Comparison of ENCODE assay signal across 8 mouse cellular contexts in the genomic region with DNA sequence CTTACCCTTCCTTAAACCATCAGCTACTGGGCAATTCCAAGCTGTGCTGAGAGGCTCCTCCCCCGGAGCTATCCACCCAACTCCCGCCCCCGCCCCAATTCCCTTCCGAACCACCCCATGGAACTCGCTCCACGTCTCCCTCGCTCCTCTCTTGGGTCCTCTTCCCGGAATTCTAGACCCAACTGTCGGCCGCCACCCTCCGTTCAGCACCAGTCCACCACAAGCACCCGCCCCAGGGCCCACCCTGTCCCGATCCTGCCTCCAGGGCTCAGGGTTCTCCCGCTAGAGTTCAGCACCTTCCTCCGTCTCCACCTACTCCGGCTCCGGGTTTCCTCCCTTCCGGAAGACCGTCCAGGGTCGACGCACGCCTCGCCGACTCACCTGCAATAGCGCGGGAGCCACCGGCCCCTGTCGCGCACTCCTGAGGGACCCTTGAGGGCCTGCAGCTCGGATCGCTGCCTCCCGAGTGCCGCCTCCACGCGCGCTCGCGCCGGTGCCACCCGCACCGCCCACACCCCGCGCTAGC. TPM values are rescaled to one million over a fixed set of nuclear protein-coding genes. Genes with fewer than 3 reads are reported as not detected.
A peak's percentile ranks its signal among the peaks of the same experiment; 100 is the strongest.
DNase-seq lines count a peak whose midpoint lies in the region; ATAC-seq and TF ChIP-seq lines count a peak whose summit lies in the region.

No protein-coding gene starts in this region.

- peak overlapping the region; percentile 68 for H3K4me3 ChIP-seq in forebrain, embryonic 12.5 days (replicated peaks)
- peak overlapping the region; percentile 79 for H3K4me3 ChIP-seq in liver, embryonic 11.5 days (ENCODE audit: low read depth, low read length)
- peak overlapping the region; percentile 77 for H3K4me3 ChIP-seq in small intestine, adult 2 months (ENCODE audit: low read depth, low read length)

- peak overlapping the region; percentile 85 for H3K4me2 ChIP-seq in forebrain, embryonic 12.5 days
- peak overlapping the region; percentile 96 for H3K4me2 ChIP-seq in liver, embryonic 11.5 days

- H3K27ac ChIP-seq in forebrain, embryonic 12.5 days: peak overlapping the region; percentile 73
- peak overlapping the region; percentile 74 for H3K27ac ChIP-seq in liver, embryonic 11.5 days (ENCODE audit: low read depth, low read length)
- no peak overlapping the region for H3K27ac ChIP-seq in small intestine, adult 2 months (ENCODE audit: insufficient read depth, low read depth, low read length)

- H3K4me1 ChIP-seq in forebrain, embryonic 12.5 days: peaks cover 63% of the 10 kb centered on the region
- H3K4me1 ChIP-seq in liver, embryonic 11.5 days (replicated peaks; ENCODE audit: control insufficient read depth, insufficient read depth, low read length): peaks cover 35% of the 10 kb centered on the region
- peaks cover 29% of the 10 kb centered on the region for H3K4me1 ChIP-seq in small intestine, adult 2 months (ENCODE audit: control insufficient read depth, insufficient read depth, insufficient read length, low read length)

- TF ChIP-seq POLR2A in small intestine, adult 2 months (IDR thresholded peaks at IDR 0.05; ENCODE audit: low read depth, low read length): no peak

- peaks cover 25% of the 10 kb centered on the region for H3K27me3 ChIP-seq in forebrain, embryonic 12.5 days
- 0 out of 2 replicates have a peak, but pooled peaks cover 4% of the 10 kb centered on the region for H3K27me3 ChIP-seq in liver, embryonic 11.5 days (replicated peaks; ENCODE audit: control insufficient read depth, insufficient read depth, low read length)
- H3K27me3 ChIP-seq in small intestine, adult 2 months (ENCODE audit: control insufficient read depth, insufficient read depth, low read length): no peaks in the 10 kb centered on the region

- peak; percentile 65 to 70 for DNase-seq in kidney, adult 8-10 months
- DNase-seq in kidney, adult 18-20 months: no peak
- peak; percentile 62 for DNase-seq in NIH3T3 (ENCODE audit: low read depth)
- DNase-seq in liver, embryonic 11.5 days (ENCODE audit: low spot score): no peak
- DNase-seq in layer of hippocampus, adult 18-20 months (ENCODE audit: low spot score in 2 of 2): no peak
- no peak for DNase-seq in right cerebral cortex, postnatal 25 days

- TF ChIP-seq CTCF in small intestine, adult 2 months (IDR thresholded peaks at IDR 0.05; ENCODE audit: extremely low read depth, insufficient read length, insufficient replicate concordance, low read depth, low read length): no peak

- peak overlapping the region; percentile 65 for H3K9ac ChIP-seq in forebrain, embryonic 12.5 days
- H3K9ac ChIP-seq in liver, embryonic 11.5 days (ENCODE audit: low read depth, low read length): peak overlapping the region; percentile 70

- WGBS in forebrain, embryonic 12.5 days: under 1% methylated on average over 41 of the region's 43 CpGs
- 2% methylated on average over 41 of the region's 43 CpGs for WGBS in liver, embryonic 11.5 days
- 1% methylated on average over 43 of the region's 43 CpGs for WGBS in small intestine, adult 2 months

- H3K9me3 ChIP-seq in forebrain, embryonic 12.5 days: no peaks in the 10 kb centered on the region
- H3K9me3 ChIP-seq in liver, embryonic 11.5 days (ENCODE audit: control insufficient read depth, low read length): no peaks in the 10 kb centered on the region

- ATAC-seq in forebrain, embryonic 12.5 days (ENCODE audit: low FRiP score): peak; percentile 68
- ATAC-seq in liver, embryonic 11.5 days (replicated peaks; ENCODE audit: low FRiP score): peak; percentile 51

- H3K36me3 ChIP-seq in forebrain, embryonic 12.5 days (replicated peaks): no peaks in the 10 kb centered on the region
- no peaks in the 10 kb centered on the region for H3K36me3 ChIP-seq in liver, embryonic 11.5 days (ENCODE audit: control insufficient read depth, insufficient read depth, low read length)
- H3K36me3 ChIP-seq in small intestine, adult 2 months (ENCODE audit: control insufficient read depth, insufficient read depth, low read length): no peaks in the 10 kb centered on the region

RNA-seq across cellular contexts. Expression of a gene that starts 0.3 kb away (rescaled TPM):
- polyA plus RNA-seq in forebrain, embryonic 12.5 days (2016; fragmentation: Nextera tagmentation; extraction: Ambion mirVana): 11.2 and 12.0 TPM in 2 replicates
- 9.7 and 10.2 TPM in 2 replicates for polyA plus RNA-seq in liver, embryonic 11.5 days (2014; fragmentation: Nextera tagmentation; extraction: Ambion mirVana)
- 10.7 and 12.7 TPM in 2 replicates for polyA plus RNA-seq in small intestine, adult 2 months (2012; rRNA removed)
- total RNA-seq in layer of hippocampus, adult 18-20 months (2021): 100 to 1,000 TPM; 257 to 261 TPM

RNA-seq across cellular contexts. Expression of a gene that starts 29.0 kb away (rescaled TPM):
- polyA plus RNA-seq in forebrain, embryonic 12.5 days (2016; fragmentation: Nextera tagmentation; extraction: Ambion mirVana): 100 TPM in 2 replicates
- 70.1 and 77.2 TPM in 2 replicates for polyA plus RNA-seq in liver, embryonic 11.5 days (2014; fragmentation: Nextera tagmentation; extraction: Ambion mirVana)
- 69.0 and 137 TPM in 2 replicates for polyA plus RNA-seq in small intestine, adult 2 months (2012; rRNA removed)
- total RNA-seq in layer of hippocampus, adult 18-20 months (2021): 10 to 100 TPM; 33.7 to 36.0 TPM

Comparison
In these comparisons a context has a peak if more than half of its experiments do, and no peak if none do; other contexts are left out.
1. DNase-seq: peak in kidney, adult 8-10 months (2 of 2) and NIH3T3 (single experiment); none in kidney, adult 18-20 months (single experiment), liver, embryonic 11.5 days (single experiment), layer of hippocampus, adult 18-20 months (0 of 2) and right cerebral cortex, postnatal 25 days (single experiment).
2. Peak in every context shown above with its lines, with median percentiles within 50 percentile points of each other: H3K4me3 ChIP-seq.